Mouse (Mus musculus) activated CD4-positive, CD25-positive, alpha-beta regulatory T cell, adult 4 months (primary cell): ENCODE results near the gene Zfp324. TPM values are rescaled to one million over a fixed set of nuclear protein-coding genes. Genes with fewer than 3 reads are reported as not detected.

Source experiments
- ATAC-seq: one replicate; pipeline ENCODE4 v1.8.0; 2017
- polyA plus RNA-seq, 2 experiments: library from polyadenylated mRNA; unstranded; fragments of 100-300 nt; shearing (Covaris generic); gene quantifications; one replicate each; pipeline ENCODE4 v1.2.1; 2017

The Zfp324 gene
- polyA plus RNA-seq, 2 experiments from 2014 or later = 2.4 to 3.4 TPM

DNA sequence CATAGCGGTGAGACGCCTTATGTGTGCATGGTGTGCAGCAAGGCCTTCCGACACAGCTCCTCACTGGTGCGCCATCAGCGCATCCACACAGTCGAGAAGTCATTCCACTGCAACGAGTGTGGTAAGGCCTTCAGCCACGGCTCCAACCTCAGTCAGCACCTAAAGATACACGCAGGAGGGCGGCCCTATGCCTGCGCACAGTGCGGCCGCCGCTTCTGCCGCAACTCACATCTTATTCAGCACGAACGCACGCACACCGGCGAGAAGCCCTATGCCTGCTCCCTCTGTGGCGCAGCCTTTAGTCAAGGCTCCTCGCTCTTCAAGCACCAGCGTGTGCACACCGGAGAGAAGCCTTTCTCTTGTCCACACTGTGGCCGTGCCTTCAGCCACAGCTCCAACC is 5.3 kb downstream of the Zfp324 start:
- ATAC-seq = no peak

DNA sequence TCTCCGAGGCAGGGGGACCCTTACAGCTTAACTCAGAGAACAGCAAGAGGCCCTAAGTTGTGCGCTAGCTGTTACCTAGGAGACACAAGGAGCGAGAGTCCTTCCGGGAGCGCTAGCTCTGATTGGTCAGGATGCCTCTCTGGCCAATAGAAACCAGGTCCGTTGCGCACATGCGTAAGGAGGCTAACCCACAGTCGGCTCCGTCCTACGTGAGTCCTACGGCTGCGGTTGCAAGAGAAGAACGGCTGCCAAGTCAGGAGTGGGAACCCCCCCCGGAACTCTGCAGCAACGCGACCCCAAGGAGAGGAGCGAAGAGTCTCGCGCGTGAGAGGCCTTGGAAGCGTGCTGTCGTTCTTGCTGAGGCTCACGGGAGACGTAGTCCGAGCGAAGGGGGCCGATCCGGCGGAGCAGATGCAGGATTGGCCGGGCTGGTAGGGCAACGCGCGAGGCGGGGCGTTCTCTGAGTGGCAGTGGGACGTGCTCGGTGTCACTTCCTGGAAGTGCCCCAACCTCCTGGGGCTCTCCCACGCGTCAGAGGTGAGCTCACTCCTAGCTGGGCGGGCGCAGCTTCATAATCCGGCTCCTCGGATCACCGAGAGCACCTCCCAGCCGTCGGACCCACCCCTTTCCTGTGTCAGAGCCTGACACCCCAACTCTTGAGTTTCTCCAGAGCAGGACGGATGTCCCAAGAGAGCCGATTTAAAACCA is 12.2 kb downstream of the Zfp324 start, which contains the start of gene Zfp446:
Gene Zfp446, plus strand, starts transcription at position 167 of the 708 bp plus-strand sequence.
- ATAC-seq = peak; percentile 95

DNA sequence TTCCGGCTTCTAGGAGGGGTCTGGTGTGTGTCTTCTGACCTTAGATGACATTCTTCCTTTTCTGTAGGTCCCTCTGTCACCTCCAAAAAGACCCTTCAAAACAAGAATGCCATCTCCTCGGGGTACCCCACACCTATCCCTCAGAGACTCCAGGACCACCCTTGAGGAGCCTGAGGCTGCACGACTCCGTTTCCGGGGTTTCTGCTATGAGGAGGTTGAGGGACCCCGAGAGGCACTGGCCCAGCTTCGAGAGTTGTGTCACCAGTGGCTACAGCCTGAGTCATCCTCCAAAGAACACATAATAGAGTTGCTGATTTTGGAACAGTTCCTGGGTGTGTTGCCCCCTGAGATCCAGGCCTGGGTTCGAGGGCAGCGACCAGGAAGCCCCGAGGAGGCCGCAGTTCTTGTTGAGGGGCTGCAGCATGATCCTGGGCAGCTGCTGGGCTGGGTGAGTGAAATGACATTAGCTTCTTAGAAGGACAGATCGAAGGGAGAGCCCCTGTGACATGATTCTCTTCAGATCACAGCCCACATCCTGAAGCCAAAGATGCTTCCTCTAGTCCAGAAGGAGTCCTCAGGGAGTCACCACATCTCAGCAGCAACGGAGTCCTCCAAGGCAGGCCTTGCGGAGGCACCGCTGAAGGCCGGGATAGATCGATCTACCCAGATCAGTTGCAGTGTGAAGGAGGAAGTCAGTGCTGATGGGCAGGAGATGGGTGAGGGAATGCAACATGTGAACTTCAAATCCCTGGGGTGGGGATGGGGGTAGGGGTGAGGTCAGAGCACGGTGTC is 13.5 kb downstream of the Zfp324 start:
- no peak for ATAC-seq

DNA sequence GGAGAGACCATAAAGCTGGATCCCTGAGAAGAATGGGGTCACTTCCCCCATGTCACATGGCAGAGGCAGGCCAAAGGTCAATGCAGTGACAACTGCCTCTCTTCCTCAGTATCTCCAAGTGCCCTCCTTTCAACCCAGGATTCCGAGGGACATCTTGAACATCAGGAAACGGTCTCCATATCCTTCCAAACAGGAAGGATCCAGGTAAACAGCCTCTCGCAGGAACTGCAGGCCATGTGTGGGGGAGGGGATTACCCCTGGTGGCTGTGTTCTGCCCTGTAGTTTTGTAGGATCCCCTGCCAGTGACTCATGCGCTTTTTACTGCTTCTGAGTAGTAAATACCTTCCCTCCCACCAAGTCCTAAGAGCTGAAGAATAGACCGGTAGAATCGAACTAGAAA is 14.1 kb downstream of the Zfp324 start:
- ATAC-seq = no peak

DNA sequence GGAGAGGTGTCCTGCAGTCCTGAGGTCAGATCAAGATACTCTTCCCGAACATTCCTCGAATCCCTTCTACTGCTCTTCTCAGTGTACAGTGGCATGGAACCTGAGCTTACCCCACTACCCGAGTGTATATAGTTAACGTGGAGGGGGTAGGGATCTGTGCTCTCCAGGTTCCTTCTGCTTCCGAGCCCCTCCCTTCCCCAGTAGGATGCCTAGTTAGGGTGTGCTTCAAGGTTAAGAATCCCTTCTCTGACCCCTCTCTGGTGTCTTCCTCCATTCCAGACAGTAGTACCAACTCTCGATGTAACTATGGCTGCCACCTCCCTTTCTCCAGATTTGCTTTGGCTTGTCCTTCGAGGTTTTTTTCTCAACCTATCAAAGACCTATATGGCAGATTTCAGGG is 14.7 kb downstream of the Zfp324 start:
- no peak for ATAC-seq

DNA sequence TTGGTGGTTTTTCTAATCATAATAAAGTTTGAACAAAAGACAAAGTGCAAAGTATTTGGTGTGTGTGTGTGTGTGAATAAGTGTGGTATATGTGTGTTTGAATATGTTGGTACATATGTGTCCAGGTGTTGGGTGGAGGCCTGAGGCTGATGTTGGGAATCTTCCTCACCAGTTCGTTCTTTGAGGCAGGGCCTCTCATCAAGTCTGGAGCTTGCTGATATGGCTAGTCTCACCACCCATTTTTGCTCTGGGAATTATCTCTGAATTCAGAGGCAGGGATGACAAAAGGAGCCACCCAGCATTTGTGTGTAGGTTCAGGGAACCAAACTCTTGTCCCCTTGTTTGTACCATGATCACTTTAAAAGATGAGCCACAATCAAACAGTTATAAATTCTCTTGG is 20.1 kb downstream of the Zfp324 start:
- ATAC-seq = no peak

GRCm38 (mm10) chr7:12986906-12987305 is 21.3 kb downstream of the Zfp324 start:
- ATAC-seq = no peak

GRCm38 (mm10) chr7:12987409-12988189 is 22.0 kb downstream of the Zfp324 start:
- no peak for ATAC-seq

DNA sequence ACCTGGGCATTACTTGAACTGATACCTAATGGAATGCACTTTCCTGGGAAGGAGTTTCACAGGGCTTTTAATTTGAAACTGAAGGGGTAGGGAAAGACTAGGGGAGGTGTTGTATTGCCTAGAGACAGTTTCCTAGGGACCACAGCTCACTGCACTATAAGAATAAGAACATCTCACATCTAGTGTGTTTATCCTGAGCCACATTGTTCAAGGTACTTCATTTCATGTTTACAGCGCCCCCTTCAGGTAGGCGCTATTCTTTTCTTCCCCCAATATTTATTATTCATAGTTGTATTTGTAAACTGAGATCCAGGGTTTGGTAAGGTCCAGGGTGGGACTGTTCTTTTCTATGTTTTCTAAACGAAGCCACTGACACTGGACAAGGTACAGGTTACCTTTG is 26.6 kb downstream of the Zfp324 start:
- ATAC-seq = no peak

DNA sequence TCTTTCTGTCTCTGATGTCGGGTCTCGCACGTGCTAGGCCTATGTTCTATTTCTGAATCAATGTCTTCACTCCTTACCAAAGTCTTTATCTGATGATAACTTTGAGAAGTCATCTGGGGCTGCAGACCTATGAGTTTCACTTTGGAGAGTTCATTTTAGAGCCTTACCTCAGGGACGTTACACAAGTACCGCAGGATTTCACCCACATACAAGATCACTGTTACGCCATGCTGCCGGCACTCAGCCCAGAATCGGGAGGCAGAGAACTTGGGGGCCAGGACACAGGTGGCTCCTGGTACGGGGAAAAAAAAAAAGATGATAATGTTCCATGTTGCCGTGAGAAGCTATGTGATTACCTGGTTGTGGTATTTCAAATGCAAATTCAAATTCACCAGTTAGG is 27.5 kb downstream of the Zfp324 start:
- no peak for ATAC-seq

- ATAC-seq = no peak
These were observed 30.2 kb downstream of the Zfp324 start for GRCm38 (mm10) chr7:12995862-12996261.

- ATAC-seq = no peak
These were observed 31.6 kb downstream of the Zfp324 start for GRCm38 (mm10) chr7:12997230-12997629.

DNA sequence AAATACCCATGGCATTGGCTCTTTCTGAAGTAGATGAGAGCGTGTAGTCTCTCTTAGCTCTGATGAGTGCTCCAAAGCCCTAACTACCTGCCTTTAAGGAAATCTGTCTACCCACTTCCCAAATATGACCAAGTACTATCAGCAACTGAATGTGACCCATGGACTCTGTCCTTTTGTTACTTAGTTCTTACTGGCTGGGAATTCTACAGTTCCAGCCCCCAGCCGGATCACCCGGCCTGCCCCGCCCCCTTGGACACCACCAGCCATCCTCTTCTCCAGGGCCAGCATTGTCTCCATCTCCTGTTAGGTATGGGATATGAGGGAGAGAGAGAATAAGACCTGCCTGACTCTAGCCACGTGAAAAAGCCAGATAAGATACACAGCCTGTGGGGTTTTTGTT is 32.4 kb downstream of the Zfp324 start, which contains the start of gene Slc27a5:
Gene Slc27a5, minus strand, starts transcription at position 140 of the 400 bp plus-strand sequence.
- no peak for ATAC-seq

DNA sequence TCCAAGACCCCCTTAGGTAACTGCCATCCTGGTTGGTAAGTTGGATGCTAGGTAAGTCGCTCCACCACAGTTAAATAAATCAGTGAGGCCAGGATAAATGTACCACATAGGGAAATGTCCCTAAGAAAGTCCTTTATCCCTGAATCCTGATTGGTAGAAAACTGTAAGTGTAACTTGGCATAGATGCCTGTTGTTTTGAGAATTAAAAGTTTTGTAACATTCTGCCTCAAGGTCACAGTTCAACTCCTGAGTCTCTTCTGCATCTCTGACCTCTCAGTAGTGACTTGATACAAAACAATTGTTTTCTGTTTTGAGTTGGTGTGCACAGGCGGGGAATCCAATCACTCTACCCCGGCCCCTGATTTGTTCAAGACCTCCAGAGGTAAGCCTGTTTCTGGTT is 33.2 kb downstream of the Zfp324 start, which contains the start of gene Trim28:
Gene Trim28, plus strand, starts transcription at position 264 of the 400 bp plus-strand sequence.
- ATAC-seq = no peak

- ATAC-seq = no peak
These were observed 35.9 kb downstream of the Zfp324 start for GRCm38 (mm10) chr7:13001584-13001983.

- no peak for ATAC-seq
These were observed 37.7 kb downstream of the Zfp324 start for GRCm38 (mm10) chr7:13003380-13003779.

GRCm38 (mm10) chr7:13006011-13006410 is 40.4 kb downstream of the Zfp324 start:
- ATAC-seq = no peak

- ATAC-seq = no peak
These were observed 40.9 kb downstream of the Zfp324 start for GRCm38 (mm10) chr7:13006531-13006930.

DNA sequence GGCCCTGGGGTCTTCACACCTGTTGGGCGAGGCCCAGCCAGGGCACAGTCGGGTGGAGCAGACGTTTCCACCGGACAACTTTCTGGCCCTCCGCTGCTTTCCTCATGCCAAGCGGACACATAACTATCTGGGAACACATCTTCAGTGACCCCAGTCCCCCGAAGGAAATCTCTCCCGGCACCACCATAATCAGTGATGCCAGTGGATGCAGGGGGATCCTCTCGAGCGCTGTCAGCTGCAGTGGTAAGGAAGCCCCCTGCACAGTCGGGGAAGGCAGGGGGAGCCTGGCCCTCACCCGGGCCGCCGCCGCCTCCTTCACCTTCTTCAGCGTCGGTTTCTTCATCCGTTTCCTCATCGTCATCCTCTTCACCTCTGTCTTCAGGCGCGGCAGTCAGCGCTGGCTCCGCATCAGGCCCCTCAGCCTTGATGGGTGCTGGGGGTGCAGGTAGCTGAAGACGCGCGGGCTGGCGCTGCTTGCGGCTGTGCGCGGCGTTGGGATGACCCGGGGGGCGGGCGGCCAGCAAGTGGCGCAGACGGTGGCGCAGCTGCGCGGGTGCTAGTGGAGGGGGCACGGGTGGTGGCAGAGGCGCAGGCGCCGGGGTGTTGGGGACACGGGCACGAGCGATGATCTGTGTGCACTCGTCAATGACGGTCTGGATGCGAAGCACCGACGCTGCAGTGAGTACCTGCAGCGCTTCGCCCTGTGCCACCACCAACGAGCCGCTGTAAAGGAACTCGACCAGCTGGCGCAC is 41.9 kb downstream of the Zfp324 start:
- no peak for ATAC-seq

DNA sequence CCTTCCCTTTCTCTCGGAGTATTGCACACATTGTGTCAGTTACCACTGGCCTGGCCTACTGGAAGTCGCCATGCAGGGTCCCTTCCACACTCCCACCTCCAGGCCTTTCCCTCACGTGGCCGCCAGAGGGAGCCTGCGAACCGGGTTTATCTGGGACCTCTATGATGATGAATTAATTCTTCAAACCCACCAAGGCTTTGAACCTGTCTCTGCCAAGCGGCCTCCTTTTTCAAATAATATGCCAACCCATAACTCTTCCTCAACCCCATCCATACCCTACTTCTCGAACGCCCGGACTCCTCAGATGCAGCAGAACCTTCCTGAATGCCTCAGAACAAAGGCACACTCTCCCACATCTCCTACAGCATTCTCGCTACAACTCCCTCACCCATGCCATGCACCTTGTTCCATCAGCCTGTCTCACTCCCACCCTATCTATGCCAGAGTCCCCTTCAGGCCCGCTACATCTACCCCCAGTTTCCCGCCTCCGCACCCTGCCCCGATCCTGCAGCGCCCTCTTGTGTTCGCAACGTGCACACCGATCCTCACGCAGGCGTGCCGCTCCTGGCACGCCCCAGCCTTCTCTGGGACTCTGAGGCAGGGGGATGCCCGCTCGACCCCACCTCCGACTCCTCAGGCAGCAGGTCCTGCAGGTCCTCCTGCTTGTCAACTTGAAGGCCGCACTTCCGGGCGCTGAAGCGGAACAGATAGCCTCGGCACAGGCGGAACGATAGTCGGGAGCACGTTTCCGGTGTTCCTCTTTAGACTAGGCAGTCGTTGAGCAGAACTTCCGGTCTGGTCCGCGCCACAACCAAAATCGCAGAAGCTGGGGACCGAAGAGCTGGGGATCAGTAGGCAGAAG is 43.7 kb downstream of the Zfp324 start:
- ATAC-seq = peak; percentile 84
